Mouse (Mus musculus): ENCODE results near the gene Cacna1s. TPM values are rescaled to one million over a fixed set of nuclear protein-coding genes. Genes with fewer than 3 reads are reported as not detected.

The Cacna1s gene
- polyA plus RNA-seq, 1 experiment from 2014 or later = 0.47 TPM

DNA sequence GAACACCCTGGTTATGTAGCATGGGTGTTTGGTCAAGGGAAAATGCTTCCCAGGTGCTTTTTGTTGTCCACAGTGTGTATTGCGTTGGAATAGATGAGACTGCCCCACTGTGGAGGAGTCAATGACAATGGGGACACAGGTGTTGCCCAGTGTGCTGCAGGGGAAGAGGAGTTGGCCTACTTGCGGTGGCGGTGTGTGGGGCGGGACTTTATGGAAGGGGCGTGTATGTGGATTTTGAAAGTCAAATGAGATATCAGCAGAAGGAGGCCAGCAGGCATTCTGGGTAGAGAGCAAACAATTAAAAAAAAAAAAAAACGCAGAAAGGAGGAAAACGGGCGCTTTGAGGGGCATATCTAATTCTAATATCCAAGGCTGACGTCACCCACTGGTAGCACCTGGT, 97.2 kb downstream of the Cacna1s start:
- Histone ChIP-seq H3K36me3 (peaks cover 93% of the 10 kb centered on the region), H3K4me1 (peaks cover 2% of the 10 kb centered on the region; the same call in 1 of the 2 replicates), H3K9me3 (no peaks in the 10 kb centered on the region), H3K4me2 (replicated peaks) (no peak overlapping the region), H3K27ac (replicated peaks) (no peak overlapping the region), H3K9ac (replicated peaks) (no peak overlapping the region), H3K4me3 (no peak overlapping the region), H3K27me3 (no peaks in the 10 kb centered on the region)
- no peak for ATAC-seq (replicated peaks)
- WGBS = 79% methylated on average over 9 of the region's 9 CpGs

DNA sequence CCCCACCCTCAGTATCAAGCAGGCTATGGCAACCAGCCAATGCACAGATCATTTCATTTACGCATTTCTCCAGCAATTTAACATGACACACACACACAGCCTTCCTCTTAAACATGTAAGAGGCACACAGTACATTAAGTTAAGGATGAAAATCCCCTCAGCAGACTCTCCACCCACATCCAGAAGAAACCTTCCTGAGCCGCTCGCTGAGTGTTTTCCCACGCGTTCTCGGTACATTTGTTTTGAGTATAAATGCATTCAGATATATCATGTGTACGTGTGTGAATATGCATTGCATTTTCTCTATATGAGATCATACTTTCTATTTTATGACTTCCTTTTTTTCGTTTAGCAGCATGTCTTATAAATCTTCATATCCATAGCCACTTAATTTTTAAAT, 98.8 kb downstream of the Cacna1s start:
- no peak for ATAC-seq (replicated peaks)
- H3K27ac ChIP-seq (replicated peaks) = no peak overlapping the region

DNA sequence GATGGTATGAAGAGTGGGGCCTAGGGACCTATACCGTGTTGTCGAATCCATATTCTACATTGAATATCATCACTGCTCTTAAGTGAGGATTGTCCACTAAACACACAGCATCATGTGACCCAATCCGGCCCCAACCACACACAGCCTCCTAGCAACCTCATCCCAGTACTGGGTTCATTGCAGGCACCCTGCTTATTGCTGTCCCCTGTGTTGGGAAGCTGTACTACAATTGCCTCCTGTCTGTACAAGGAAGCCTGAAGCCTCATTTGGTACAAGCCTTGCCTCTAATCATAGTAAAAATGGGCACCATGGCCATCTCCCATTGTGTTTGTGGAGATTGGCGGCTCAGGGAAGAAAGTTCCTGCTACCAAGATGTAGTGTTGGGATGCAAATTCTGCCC, 103.8 kb downstream of the Cacna1s start:
- H3K9me3 ChIP-seq = no peaks in the 10 kb centered on the region
- H3K4me2 ChIP-seq (replicated peaks) = no peak overlapping the region
- no peak overlapping the region for H3K9ac ChIP-seq (replicated peaks)
- H3K4me3 ChIP-seq = no peak overlapping the region
- H3K27ac ChIP-seq (replicated peaks) = no peak overlapping the region
- H3K36me3 ChIP-seq = peaks cover 98% of the 10 kb centered on the region
- no peaks in the 10 kb centered on the region for H3K4me1 ChIP-seq
- WGBS = 98% methylated on average over 4 of the region's 4 CpGs
- H3K27me3 ChIP-seq = no peaks in the 10 kb centered on the region
- no peak for ATAC-seq (replicated peaks)

More for the DNA sequence above, 98.8 kb downstream of the Cacna1s start:
- WGBS = 84% methylated on average over 8 of the region's 8 CpGs
- Histone ChIP-seq H3K4me2 (replicated peaks) (no peak overlapping the region), H3K4me1 (no peaks in the 10 kb centered on the region), H3K9me3 (no peaks in the 10 kb centered on the region), H3K9ac (replicated peaks) (no peak overlapping the region), H3K27me3 (no peaks in the 10 kb centered on the region), H3K36me3 (peaks cover 96% of the 10 kb centered on the region), H3K4me3 (no peak overlapping the region)

DNA sequence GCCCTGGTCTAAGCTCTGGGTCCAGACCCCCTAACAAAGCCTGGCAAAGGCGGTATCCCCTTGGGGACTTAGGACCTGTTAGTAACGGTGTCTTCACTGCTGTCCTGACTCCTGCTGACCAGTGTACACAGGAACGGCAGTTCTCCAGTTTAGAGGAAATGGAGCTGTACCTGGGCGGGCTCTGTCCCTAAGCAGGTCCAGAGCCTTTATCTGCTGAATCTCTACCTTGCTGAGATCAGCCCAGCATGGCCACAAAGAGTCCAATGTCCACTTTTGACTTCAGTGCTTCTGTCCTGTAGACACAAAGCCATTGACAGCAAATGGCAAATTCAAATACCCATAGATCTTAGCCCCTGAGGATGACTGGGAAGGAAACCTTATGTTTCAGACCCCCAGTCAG, 104.4 kb downstream of the Cacna1s start:
- 93% methylated on average over 4 of the region's 4 CpGs for WGBS
- Histone ChIP-seq H3K4me2 (replicated peaks) (no peak overlapping the region), H3K4me3 (no peak overlapping the region), H3K36me3 (peaks cover 98% of the 10 kb centered on the region), H3K4me1 (no peaks in the 10 kb centered on the region), H3K9ac (replicated peaks) (no peak overlapping the region), H3K27me3 (no peaks in the 10 kb centered on the region), H3K27ac (replicated peaks) (no peak overlapping the region), H3K9me3 (no peaks in the 10 kb centered on the region)
- ATAC-seq (replicated peaks) = no peak

DNA sequence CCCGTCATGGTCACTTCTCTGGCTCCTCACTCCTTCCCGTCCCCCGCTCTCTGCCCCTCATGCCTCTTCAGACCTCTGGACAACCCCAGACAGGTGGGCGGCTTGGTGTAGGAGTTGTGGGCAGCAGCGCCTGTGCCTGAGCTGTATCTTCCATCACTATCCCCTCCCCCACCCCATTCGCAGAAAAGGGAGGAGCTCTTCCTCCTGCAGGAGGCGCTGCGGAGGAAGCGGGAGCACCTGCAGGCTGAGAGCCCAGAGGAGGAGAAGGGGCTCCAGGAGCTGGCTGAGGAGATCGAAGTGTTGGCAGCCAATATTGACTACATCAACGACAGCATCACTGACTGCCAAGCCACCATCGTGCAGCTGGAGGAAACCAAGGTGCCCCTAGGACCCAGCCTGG, 107.3 kb downstream of the Cacna1s start:
- Histone ChIP-seq H3K4me3 (no peak overlapping the region), H3K9ac (replicated peaks) (no peak overlapping the region), H3K36me3 (peaks cover 98% of the 10 kb centered on the region), H3K27ac (replicated peaks) (no peak overlapping the region), H3K4me2 (replicated peaks) (no peak overlapping the region), H3K9me3 (no peaks in the 10 kb centered on the region), H3K27me3 (no peaks in the 10 kb centered on the region), H3K4me1 (no peaks in the 10 kb centered on the region)
- ATAC-seq (replicated peaks) = no peak
- 39% methylated on average over 12 of the region's 12 CpGs for WGBS

DNA sequence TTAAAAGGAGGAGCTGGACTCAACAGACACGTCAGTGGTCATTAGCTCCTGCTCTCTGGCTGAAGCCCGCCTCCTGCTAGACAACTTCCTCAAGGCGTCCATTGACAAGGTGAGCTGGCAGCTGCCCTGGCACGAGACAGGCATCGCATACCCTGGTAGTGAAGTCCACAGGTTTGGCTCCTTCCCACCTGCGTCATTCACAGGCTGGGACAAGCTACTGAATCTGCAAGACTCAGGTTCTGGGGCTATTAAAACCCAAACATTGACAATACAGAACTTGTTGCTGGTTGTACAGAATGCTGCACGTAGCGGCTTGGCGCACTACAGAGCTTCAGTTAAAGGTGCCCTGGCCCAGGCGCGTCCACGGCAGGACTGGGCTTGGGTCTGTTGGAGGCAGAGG, 107.7 kb downstream of the Cacna1s start:
- no peaks in the 10 kb centered on the region for H3K9me3 ChIP-seq
- no peak for ATAC-seq (replicated peaks)
- H3K4me3 ChIP-seq = no peak overlapping the region
- no peak overlapping the region for H3K27ac ChIP-seq (replicated peaks)
- H3K36me3 ChIP-seq = peaks cover 98% of the 10 kb centered on the region
- no peaks in the 10 kb centered on the region for H3K4me1 ChIP-seq
- 90% methylated on average over 12 of the region's 12 CpGs for WGBS
- no peak overlapping the region for H3K9ac ChIP-seq (replicated peaks)
- H3K27me3 ChIP-seq = no peaks in the 10 kb centered on the region
- no peak overlapping the region for H3K4me2 ChIP-seq (replicated peaks)

DNA sequence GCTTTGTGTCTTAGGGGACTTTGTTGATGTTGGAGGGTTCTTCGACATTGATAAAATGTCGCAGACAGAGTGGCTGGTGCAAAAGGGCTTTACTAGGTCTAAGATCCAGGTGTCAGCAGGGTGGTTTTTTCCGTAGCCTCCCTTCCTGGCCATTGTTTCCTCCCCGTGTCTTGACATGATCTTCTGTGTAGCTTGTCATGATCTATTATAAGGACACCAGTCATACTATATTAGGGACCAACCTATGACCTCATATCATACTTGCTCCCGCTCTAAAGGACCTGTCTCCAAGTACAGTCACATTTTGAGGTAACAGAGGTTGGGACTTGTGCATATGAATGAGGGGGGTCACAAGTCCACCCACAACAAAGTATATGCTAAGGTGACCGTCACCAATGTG, 108.4 kb downstream of the Cacna1s start:
- Histone ChIP-seq H3K27me3 (no peaks in the 10 kb centered on the region), H3K36me3 (peaks cover 98% of the 10 kb centered on the region), H3K9me3 (no peaks in the 10 kb centered on the region), H3K9ac (replicated peaks) (no peak overlapping the region), H3K4me3 (no peak overlapping the region), H3K27ac (replicated peaks) (no peak overlapping the region), H3K4me1 (no peaks in the 10 kb centered on the region), H3K4me2 (replicated peaks) (no peak overlapping the region)
- WGBS = 91% methylated on average over 6 of the region's 6 CpGs
- ATAC-seq (replicated peaks) = no peak

DNA sequence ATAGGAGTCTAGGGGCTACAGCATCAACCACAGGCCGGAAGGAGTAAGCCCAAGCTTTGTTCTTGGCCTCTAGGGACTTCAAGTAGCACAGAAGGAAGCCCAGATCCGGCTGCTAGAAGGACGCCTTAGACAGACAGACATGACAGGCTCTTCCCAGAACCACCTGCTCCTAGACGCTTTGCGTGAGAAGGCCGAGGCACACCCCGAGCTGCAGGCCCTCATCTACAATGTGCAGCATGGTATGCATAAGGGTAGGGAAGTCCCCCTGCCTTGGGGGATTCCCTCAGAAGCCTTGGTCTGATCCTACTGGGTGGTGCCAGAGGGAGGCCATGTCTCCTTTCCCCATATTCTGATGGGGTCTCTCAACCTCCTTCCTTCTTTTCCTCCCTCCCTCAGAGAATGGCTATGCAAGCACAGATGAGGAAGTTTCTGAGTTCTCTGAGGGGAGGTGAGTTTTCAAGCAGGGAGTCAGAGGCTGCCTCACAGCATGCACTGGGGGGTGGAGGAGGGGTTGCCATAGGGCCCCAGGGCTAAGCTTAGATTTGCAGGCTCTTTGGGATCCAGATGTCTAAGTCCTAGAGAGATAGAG, 108.9 kb downstream of the Cacna1s start:
- H3K36me3 ChIP-seq = peaks cover 96% of the 10 kb centered on the region
- H3K4me2 ChIP-seq (replicated peaks) = no peak overlapping the region
- H3K4me3 ChIP-seq = no peak overlapping the region
- WGBS = 92% methylated on average over 7 of the region's 7 CpGs
- no peak overlapping the region for H3K27ac ChIP-seq (replicated peaks)
- no peak for ATAC-seq (replicated peaks)
- no peak overlapping the region for H3K9ac ChIP-seq (replicated peaks)
- no peaks in the 10 kb centered on the region for H3K4me1 ChIP-seq
- no peaks in the 10 kb centered on the region for H3K9me3 ChIP-seq
- no peaks in the 10 kb centered on the region for H3K27me3 ChIP-seq

DNA sequence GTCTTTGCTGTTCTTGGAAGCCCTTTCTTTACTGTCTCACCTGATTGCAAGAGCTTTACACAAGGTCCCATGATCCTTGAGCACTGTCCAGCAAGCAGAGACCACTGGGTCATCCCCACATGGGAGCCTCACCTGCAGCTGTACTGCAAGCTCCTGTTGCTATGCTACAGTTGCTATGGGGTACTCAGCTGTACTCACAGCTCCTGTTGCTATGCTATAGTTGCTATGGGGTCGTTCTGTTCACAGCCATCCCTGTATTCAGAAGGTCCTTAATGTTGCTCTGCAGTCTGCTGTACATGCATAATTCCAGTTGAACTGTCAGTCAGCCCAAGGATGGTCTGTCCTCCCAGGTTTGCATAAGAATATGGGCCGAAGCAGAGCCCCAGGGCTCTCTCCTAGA, 112.9 kb downstream of the Cacna1s start:
- Histone ChIP-seq H3K9ac (replicated peaks) (no peak overlapping the region), H3K27ac (replicated peaks) (no peak overlapping the region), H3K4me3 (no peak overlapping the region), H3K36me3 (peaks cover 94% of the 10 kb centered on the region), H3K9me3 (no peaks in the 10 kb centered on the region), H3K27me3 (no peaks in the 10 kb centered on the region), H3K4me1 (no peaks in the 10 kb centered on the region), H3K4me2 (replicated peaks) (no peak overlapping the region)
- peak; percentile 45; the same call in 1 of the 2 replicates for ATAC-seq (replicated peaks)
- WGBS = 49% methylated on average over 2 of the region's 2 CpGs

DNA sequence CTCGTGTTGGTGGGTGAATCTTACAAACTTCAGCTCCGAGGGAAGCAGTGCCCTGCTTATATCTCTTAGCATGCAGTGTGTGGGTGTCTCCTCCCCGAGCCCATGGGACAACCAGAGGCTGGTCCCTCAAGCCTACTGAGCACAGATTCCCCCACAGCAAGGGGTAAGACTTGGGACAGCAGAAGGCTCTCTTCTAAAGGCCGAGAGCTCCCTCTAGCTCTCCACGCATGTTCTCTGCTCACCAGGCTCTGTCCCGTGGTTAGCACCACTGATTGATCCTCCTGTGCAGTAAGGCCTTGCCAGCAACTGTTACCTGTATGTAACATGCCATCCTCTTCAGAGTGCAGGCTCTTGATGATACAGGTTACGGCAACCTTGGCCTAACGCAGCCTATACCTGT, 115.1 kb downstream of the Cacna1s start:
- H3K9ac ChIP-seq (replicated peaks) = no peak overlapping the region
- no peak overlapping the region for H3K4me3 ChIP-seq
- H3K9me3 ChIP-seq = no peaks in the 10 kb centered on the region
- H3K4me1 ChIP-seq = no peaks in the 10 kb centered on the region
- H3K36me3 ChIP-seq = peaks cover 92% of the 10 kb centered on the region
- no peak overlapping the region for H3K27ac ChIP-seq (replicated peaks)
- 71% methylated on average over 8 of the region's 8 CpGs for WGBS
- H3K4me2 ChIP-seq (replicated peaks) = no peak overlapping the region
- no peaks in the 10 kb centered on the region for H3K27me3 ChIP-seq
- ATAC-seq (replicated peaks) = no peak

Other genes starting within 250 kb of the Cacna1s start
- 0.33 and 0.37 TPM in 2 replicates for gene Lad1, start 234.2 kb upstream of the Cacna1s start, polyA plus RNA-seq (2015; fragmentation: Nextera tagmentation; extraction: Ambion mirVana)
- gene Tnnt2, start 216.4 kb upstream of the Cacna1s start, polyA plus RNA-seq (2015; fragmentation: Nextera tagmentation; extraction: Ambion mirVana) = 0.75 and 5.7 TPM in 2 replicates
- gene Pkp1, start 133.5 kb upstream of the Cacna1s start, polyA plus RNA-seq (2015; fragmentation: Nextera tagmentation; extraction: Ambion mirVana) = not detected in 2 replicates
- gene Igfn1, start 46.4 kb upstream of the Cacna1s start, polyA plus RNA-seq (2015; fragmentation: Nextera tagmentation; extraction: Ambion mirVana) = not detected in 2 replicates
- gene Tmem9, start 44.6 kb upstream of the Cacna1s start, polyA plus RNA-seq (2015; fragmentation: Nextera tagmentation; extraction: Ambion mirVana) = 135 and 149 TPM in 2 replicates
- 0.60 TPM in 1 of 2 replicates, not detected in the other for gene Ascl5, start 1.9 kb upstream of the Cacna1s start, polyA plus RNA-seq (2015; fragmentation: Nextera tagmentation; extraction: Ambion mirVana)
- 71.9 and 75.0 TPM in 2 replicates for gene Kif21b, start 78.6 kb downstream of the Cacna1s start, polyA plus RNA-seq (2015; fragmentation: Nextera tagmentation; extraction: Ambion mirVana)
- not detected in 2 replicates for gene Mroh3, start 160.1 kb downstream of the Cacna1s start, polyA plus RNA-seq (2015; fragmentation: Nextera tagmentation; extraction: Ambion mirVana)
- gene Inava, start 181.5 kb downstream of the Cacna1s start, polyA plus RNA-seq (2015; fragmentation: Nextera tagmentation; extraction: Ambion mirVana) = 4.4 and 6.6 TPM in 2 replicates
- 0.34 and 0.41 TPM in 2 replicates for gene Gpr25, start 208.1 kb downstream of the Cacna1s start, polyA plus RNA-seq (2015; fragmentation: Nextera tagmentation; extraction: Ambion mirVana)